Mouse (Mus musculus): ENCODE measurements around the gene Rbbp6. TPM values are rescaled to one million over a fixed set of nuclear protein-coding genes. Genes with fewer than 3 reads are reported as not detected.

Rbbp6 gene
- polyA plus RNA-seq, 1 experiment from 2014 or later, result 23.2 TPM

DNA sequence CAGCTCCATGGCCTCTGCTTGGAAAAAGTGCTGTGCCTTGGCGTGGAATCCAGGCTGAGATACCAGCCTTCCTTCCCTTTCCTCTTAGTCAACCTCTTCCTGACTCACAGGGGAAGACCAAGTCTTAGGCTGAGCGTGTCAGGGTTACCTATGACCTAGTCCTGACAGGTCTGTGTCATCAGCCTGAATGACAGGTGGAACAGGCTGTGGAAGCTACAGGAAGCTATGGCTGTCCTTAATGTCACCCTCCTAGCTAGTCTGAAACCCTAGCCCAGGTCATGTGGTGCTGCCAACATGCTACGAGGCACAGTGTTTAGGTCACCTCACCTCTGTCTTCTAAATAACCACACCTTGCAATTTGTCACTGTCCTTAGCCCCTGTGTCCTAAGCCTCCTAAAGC lies 16.2 kb upstream of the Rbbp6 start:
- Histone ChIP-seq H3K4me1 (no peaks in the 10 kb centered on the region), H3K9me3 (replicated peaks) (no peaks in the 10 kb centered on the region), H3K4me3 (replicated peaks) (no peak overlapping the region), H3K27ac (replicated peaks) (no peak overlapping the region), H3K27me3 (replicated peaks) (no peaks in the 10 kb centered on the region), H3K36me3 (no peaks in the 10 kb centered on the region), H3K4me2 (no peak overlapping the region), H3K9ac (replicated peaks) (no peak overlapping the region)
- 77% methylated on average over 3 of the region's 3 CpGs for WGBS
- ATAC-seq (ENCODE audit: low FRiP score), result no peak

DNA sequence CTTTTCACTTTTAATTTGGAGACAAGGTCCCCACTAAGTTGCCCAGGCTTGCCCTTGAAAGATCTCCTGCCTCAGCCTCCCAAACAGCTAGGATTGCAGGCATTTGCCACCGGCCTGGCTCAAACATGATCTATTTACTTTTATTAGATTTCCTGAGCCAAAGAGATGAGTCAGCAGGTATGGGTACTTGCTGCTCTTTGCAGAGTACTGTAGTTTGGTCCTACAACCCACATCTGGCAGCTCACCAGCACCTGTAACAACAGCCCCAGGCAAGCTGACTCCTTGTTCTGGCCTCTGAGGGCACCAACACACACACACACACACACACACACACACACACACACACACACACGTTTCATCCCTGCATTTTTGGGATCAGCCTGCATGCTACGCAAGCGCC lies 14.0 kb upstream of the Rbbp6 start:
- no peaks in the 10 kb centered on the region for H3K4me1 ChIP-seq
- no peaks in the 10 kb centered on the region for H3K9me3 ChIP-seq (replicated peaks)
- H3K4me2 ChIP-seq, result no peak overlapping the region
- H3K9ac ChIP-seq (replicated peaks), result no peak overlapping the region
- no peak for ATAC-seq (ENCODE audit: low FRiP score)
- no peak overlapping the region for H3K27ac ChIP-seq (replicated peaks)
- H3K4me3 ChIP-seq (replicated peaks), result no peak overlapping the region
- H3K27me3 ChIP-seq (replicated peaks), result no peaks in the 10 kb centered on the region
- no peaks in the 10 kb centered on the region for H3K36me3 ChIP-seq
- 88% methylated on average over 4 of the region's 4 CpGs for WGBS

GRCm38 (mm10) chr7:122952066-122952465 lies 13.4 kb upstream of the Rbbp6 start:
- ATAC-seq (ENCODE audit: low FRiP score), result no peak
- H3K9ac ChIP-seq (replicated peaks), result no peak overlapping the region
- no peaks in the 10 kb centered on the region for H3K36me3 ChIP-seq
- 80% methylated on average over 6 of the region's 6 CpGs for WGBS
- no peaks in the 10 kb centered on the region for H3K4me1 ChIP-seq
- no peak overlapping the region for H3K4me2 ChIP-seq
- no peak overlapping the region for H3K27ac ChIP-seq (replicated peaks)
- no peaks in the 10 kb centered on the region for H3K27me3 ChIP-seq (replicated peaks)
- no peaks in the 10 kb centered on the region for H3K9me3 ChIP-seq (replicated peaks)
- H3K4me3 ChIP-seq (replicated peaks), result no peak overlapping the region

DNA sequence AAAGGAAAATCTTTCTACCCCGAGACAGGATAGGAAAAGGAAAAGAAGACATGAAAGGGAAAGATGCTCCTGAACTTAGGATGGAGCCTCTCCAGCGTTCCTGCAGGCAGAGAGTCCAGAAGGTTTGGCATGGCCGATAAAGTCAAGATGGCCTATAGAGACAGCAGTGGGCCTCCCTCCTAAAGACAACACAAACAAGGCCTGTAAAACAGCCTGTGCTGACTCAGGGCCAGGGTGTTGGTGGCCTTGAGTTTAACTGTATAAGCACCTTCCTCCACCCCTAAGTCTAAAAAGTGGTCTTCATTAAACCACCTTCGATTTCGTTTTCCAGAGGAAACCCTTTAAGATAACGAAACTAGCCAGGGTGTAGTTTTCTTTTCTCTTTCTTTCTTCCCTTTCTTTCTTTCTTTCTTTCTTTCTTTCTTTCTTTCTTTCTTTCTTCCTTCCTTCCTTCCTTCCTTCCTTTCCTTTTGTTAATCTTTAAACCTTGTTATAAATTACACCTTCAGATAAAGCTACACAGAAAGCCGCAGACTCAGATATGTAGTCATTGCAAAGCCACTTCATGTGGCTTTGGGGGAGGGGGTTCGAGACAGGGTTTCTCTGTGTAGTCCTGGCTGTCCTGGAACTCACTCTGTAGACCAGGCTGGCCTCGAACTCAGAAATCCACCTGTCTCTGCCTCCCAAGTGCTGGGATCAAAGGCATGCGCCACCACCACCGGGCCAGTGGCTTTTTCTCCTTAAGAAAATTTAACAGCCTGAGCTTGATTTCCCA lies 10.8 kb upstream of the Rbbp6 start:
- no peaks in the 10 kb centered on the region for H3K36me3 ChIP-seq
- H3K9me3 ChIP-seq (replicated peaks), result no peaks in the 10 kb centered on the region
- H3K4me2 ChIP-seq, result no peak overlapping the region
- no peak overlapping the region for H3K9ac ChIP-seq (replicated peaks)
- H3K4me3 ChIP-seq (replicated peaks), result no peak overlapping the region
- 86% methylated on average over 11 of the region's 11 CpGs for WGBS
- no peaks in the 10 kb centered on the region for H3K4me1 ChIP-seq
- no peaks in the 10 kb centered on the region for H3K27me3 ChIP-seq (replicated peaks)
- no peak overlapping the region for H3K27ac ChIP-seq (replicated peaks)
- no peak for ATAC-seq (ENCODE audit: low FRiP score)

DNA sequence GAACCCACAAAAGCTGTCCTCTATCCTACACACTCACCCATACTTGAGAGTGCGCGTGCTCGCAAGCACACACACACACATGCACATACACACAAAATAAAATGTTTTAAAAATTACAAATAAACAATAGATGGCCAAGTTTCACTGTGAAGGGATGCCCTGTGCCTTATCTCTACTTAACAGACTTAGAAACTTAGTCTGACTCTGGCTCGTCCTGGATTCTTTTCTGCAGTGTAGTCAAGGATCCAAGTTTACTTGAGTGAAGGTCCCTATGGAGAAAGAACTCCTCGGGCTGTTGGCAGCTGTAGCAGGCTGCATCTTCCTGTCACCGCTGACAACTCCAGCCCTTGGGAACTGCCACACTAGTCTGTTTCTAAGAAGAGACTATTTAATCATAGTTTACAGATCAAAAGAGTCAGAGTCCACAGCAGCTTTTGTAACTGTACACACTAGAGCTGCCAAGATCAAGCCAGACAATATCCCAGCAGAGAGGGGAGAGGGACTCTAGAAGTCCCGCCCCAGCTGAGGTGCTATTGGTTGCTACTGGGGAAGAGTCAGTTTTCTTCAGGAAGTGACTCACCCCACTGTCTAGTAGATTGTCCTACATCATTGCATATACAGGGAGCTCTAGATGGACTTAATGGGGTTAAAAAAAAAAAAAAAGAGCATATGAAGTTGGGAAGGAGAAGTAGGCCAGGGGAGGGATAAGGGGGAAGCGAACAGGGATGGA lies 10.1 kb upstream of the Rbbp6 start:
- Histone ChIP-seq H3K27me3 (replicated peaks) (no peaks in the 10 kb centered on the region), H3K9ac (replicated peaks) (no peak overlapping the region), H3K27ac (replicated peaks) (no peak overlapping the region), H3K4me2 (no peak overlapping the region; the same call in 1 of the 2 replicates), H3K9me3 (replicated peaks) (no peaks in the 10 kb centered on the region), H3K36me3 (no peaks in the 10 kb centered on the region), H3K4me1 (no peaks in the 10 kb centered on the region), H3K4me3 (replicated peaks) (no peak overlapping the region)
- WGBS, result 81% methylated on average over 8 of the region's 8 CpGs
- no peak for ATAC-seq (ENCODE audit: low FRiP score)

- H3K4me2 ChIP-seq, result peak overlapping the region; percentile 81
- ATAC-seq (ENCODE audit: low FRiP score), result no peak
- H3K4me3 ChIP-seq (replicated peaks), result peak overlapping the region; percentile 85
- H3K9me3 ChIP-seq (replicated peaks), result no peaks in the 10 kb centered on the region
- H3K27ac ChIP-seq (replicated peaks), result 0 out of 2 replicates have a peak overlapping the region, but pooled peaks have one; percentile 93
- H3K9ac ChIP-seq (replicated peaks), result peak overlapping the region; percentile 68; the same call in 1 of the 2 replicates
- no peaks in the 10 kb centered on the region for H3K27me3 ChIP-seq (replicated peaks)
- H3K4me1 ChIP-seq, result peaks cover 30% of the 10 kb centered on the region
- 59% methylated on average over 4 of the region's 4 CpGs for WGBS
- H3K36me3 ChIP-seq, result no peaks in the 10 kb centered on the region
These were observed 3.3 kb downstream of the Rbbp6 start for GRCm38 (mm10) chr7:122968751-122969150.

GRCm38 (mm10) chr7:122969231-122970032 lies 3.9 kb downstream of the Rbbp6 start:
- peak overlapping the region; percentile 93 for H3K27ac ChIP-seq (replicated peaks)
- no peaks in the 10 kb centered on the region for H3K9me3 ChIP-seq (replicated peaks)
- peak; percentile 98 for ATAC-seq (ENCODE audit: low FRiP score)
- WGBS, result under 1% methylated on average over 59 of the region's 62 CpGs
- H3K4me2 ChIP-seq, result peak overlapping the region; percentile 81
- peak overlapping the region; percentile 85 for H3K4me3 ChIP-seq (replicated peaks)
- peak overlapping the region; percentile 99 for H3K9ac ChIP-seq (replicated peaks)
- H3K36me3 ChIP-seq, result no peaks in the 10 kb centered on the region
- no peaks in the 10 kb centered on the region for H3K27me3 ChIP-seq (replicated peaks)
- peaks cover 35% of the 10 kb centered on the region for H3K4me1 ChIP-seq

DNA sequence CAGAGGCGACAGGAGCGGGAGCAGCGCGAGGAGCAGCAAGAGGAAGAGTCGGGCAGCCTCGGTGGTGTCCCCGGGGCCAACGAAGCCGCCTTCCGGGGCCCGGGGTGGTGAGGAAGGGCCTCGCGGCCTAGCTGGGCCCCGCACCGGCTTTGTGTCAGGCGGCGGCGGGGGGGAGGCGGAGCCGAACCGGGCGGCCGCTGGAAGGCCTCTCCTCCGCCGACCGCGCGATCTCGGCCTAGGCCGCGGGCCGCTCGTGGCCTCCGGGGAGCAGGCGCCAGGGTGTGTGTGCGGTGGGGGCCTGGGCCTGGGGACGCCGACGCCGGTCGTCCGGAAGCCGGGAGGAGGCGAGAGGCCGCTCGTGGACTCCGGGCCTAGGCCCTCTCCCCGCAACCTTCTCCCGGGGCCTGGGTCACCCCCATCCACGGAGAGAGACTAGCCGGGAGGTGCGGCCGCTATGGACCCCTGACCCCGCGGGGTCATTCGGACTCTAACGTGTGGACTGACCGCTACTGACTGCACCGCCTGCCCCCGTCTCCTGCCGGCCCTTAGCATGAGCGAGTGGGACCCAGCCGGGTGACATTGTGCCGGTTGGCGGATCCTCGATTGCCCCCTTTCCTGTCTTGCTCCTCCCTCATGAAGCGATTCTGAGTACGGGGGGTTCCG lies 4.8 kb downstream of the Rbbp6 start:
- Histone ChIP-seq H3K9ac (replicated peaks) (peak overlapping the region; percentile 99), H3K9me3 (replicated peaks) (no peaks in the 10 kb centered on the region), H3K36me3 (no peaks in the 10 kb centered on the region), H3K4me1 (peaks cover 40% of the 10 kb centered on the region), H3K4me2 (peak overlapping the region; percentile 81), H3K27ac (replicated peaks) (peak overlapping the region; percentile 93), H3K27me3 (replicated peaks) (no peaks in the 10 kb centered on the region), H3K4me3 (replicated peaks) (peak overlapping the region; percentile 85)
- peak; percentile 65 for ATAC-seq (ENCODE audit: low FRiP score)
- WGBS, result under 1% methylated on average over 49 of the region's 69 CpGs

DNA sequence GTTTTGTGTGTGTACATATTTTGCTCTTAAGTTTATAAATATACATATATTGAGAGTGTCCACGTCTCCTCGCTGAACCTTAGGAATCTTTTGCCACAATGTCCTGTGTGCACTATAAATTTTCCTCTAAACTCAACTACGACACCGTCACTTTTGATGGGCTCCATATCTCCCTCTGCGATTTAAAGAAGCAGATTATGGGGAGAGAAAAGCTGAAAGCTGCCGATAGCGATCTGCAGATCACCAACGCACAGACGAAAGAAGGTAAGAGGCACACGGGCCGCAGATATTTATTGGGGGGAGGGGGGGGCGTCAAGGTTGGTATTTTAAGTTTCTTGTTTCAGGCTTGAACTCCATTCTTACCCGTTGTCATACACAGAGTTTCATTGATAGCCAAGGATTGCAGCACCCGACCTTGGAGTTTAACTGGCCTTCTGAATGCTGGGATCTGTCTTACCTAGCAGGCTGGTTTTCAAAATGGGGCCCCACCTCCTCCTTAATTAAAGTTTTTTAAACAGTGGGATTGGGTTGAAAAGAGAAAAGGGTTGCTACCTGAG lies 5.5 kb downstream of the Rbbp6 start:
- H3K4me3 ChIP-seq (replicated peaks), result peak overlapping the region; percentile 85
- WGBS, result under 1% methylated on average over 14 of the region's 14 CpGs
- no peak for ATAC-seq (ENCODE audit: low FRiP score)
- no peaks in the 10 kb centered on the region for H3K36me3 ChIP-seq
- no peaks in the 10 kb centered on the region for H3K9me3 ChIP-seq (replicated peaks)
- peaks cover 40% of the 10 kb centered on the region for H3K4me1 ChIP-seq
- no peaks in the 10 kb centered on the region for H3K27me3 ChIP-seq (replicated peaks)
- H3K9ac ChIP-seq (replicated peaks), result peak overlapping the region; percentile 99
- no peak overlapping the region; the same call in 1 of the 2 replicates for H3K27ac ChIP-seq (replicated peaks)
- peak overlapping the region; percentile 81 for H3K4me2 ChIP-seq

GRCm38 (mm10) chr7:122972006-122972689 lies 6.7 kb downstream of the Rbbp6 start:
- Histone ChIP-seq H3K9ac (replicated peaks) (0 out of 2 replicates have a peak overlapping the region, but pooled peaks have one; percentile 99), H3K4me2 (peak overlapping the region; percentile 81), H3K36me3 (no peaks in the 10 kb centered on the region), H3K27ac (replicated peaks) (no peak overlapping the region), H3K27me3 (replicated peaks) (no peaks in the 10 kb centered on the region), H3K9me3 (replicated peaks) (no peaks in the 10 kb centered on the region), H3K4me1 (peaks cover 40% of the 10 kb centered on the region), H3K4me3 (replicated peaks) (peak overlapping the region; percentile 85)
- WGBS, result 91% methylated on average over 4 of the region's 4 CpGs
- ATAC-seq (ENCODE audit: low FRiP score), result no peak
